Mouse (Mus musculus): ENCODE results near the gene Adra1b. TPM values are rescaled to one million over a fixed set of nuclear protein-coding genes. Genes with fewer than 3 reads are reported as not detected.

The Adra1b gene
- polyA plus RNA-seq, 1 experiment from 2014 or later, result 0.28 TPM

- no peak for ATAC-seq
- 85% methylated on average over 6 of the region's 6 CpGs for WGBS
- Histone ChIP-seq H3K9ac (no peak overlapping the region), H3K4me1 (no peaks in the 10 kb centered on the region), H3K4me3 (no peak overlapping the region), H3K27me3 (no peaks in the 10 kb centered on the region), H3K9me3 (replicated peaks) (no peaks in the 10 kb centered on the region), H3K4me2 (no peak overlapping the region), H3K36me3 (ENCODE audit: poor library complexity, severe bottlenecking) (no peaks in the 10 kb centered on the region), H3K27ac (no peak overlapping the region)
Observed at GRCm38 (mm10) chr11:43790446-43790845, 110.6 kb downstream of the Adra1b start.

DNA sequence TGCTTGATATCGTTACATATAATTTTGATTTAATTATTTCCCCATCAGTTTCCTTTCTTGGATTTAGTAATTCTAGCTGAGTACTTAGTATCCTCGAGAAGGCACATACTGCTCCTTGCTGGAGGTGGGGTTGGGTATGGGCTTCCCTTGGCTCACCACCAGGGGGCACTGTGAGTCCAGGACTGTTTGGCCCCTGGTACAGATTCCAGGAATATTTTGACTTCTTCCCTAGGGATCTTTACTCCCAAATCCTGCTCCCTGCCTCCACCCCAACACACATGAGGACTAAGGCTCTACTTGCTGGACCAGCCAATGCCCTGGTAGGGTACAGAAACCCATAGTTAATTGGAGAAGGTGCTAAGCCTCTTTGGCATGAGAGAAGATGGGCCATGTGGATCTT lies 117.2 kb downstream of the Adra1b start:
- Histone ChIP-seq H3K9me3 (replicated peaks) (no peaks in the 10 kb centered on the region), H3K9ac (no peak overlapping the region), H3K36me3 (ENCODE audit: poor library complexity, severe bottlenecking) (no peaks in the 10 kb centered on the region), H3K4me1 (no peaks in the 10 kb centered on the region), H3K27me3 (0 out of 2 replicates have a peak, but pooled peaks cover 14% of the 10 kb centered on the region), H3K4me3 (no peak overlapping the region), H3K4me2 (no peak overlapping the region), H3K27ac (no peak overlapping the region)
- WGBS, result 12% methylated on average over 2 of the region's 2 CpGs
- ATAC-seq, result peak; percentile 75

DNA sequence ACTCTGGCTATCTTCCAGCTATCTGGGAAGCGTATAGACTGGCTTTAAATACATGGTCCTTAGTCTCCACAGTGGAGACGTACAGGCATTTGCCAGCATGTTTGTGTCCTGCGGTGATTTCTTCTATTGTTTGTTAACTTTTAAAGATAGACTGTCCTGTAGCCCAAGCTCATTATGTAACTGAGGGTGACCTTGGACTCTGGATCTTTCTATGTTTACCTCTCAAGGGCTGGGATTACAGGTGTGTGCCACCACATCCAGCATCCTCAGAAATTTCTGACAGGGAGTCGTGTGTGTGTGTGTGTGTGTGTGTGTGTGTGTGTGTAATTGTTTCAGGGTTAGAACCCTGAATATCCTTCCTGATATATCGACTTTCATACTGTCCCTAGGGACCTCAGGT lies 117.9 kb downstream of the Adra1b start:
- no peak for ATAC-seq
- Histone ChIP-seq H3K36me3 (ENCODE audit: poor library complexity, severe bottlenecking) (no peaks in the 10 kb centered on the region), H3K27me3 (0 out of 2 replicates have a peak, but pooled peaks cover 14% of the 10 kb centered on the region), H3K4me2 (no peak overlapping the region), H3K27ac (no peak overlapping the region), H3K4me1 (no peaks in the 10 kb centered on the region), H3K9ac (no peak overlapping the region), H3K4me3 (no peak overlapping the region), H3K9me3 (replicated peaks) (no peaks in the 10 kb centered on the region)
- 77% methylated on average over 5 of the region's 5 CpGs for whole genome bisulfite sequencing

DNA sequence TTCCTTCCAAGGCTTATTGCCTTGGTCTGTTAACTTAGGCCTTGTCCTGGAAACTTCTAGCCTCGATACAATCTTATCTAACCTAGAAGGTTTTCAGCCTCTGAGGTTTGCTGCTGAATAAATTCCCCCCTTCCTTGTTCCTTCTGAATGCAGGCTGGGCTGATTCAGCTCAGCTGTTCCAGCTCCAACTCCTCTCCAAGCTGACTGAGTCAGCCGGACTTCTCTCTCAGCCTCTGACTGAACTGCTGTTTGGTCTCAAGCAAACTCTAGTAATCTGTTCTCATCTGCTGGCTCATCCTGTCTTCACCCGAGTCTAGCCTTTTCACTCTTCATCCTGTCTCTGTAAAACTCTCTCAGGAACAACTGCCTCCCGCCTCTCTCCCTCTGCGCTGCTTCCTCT lies 121.5 kb downstream of the Adra1b start:
- Histone ChIP-seq H3K4me1 (peaks cover 11% of the 10 kb centered on the region), H3K9me3 (replicated peaks) (no peaks in the 10 kb centered on the region), H3K4me2 (no peak overlapping the region), H3K27ac (no peak overlapping the region), H3K4me3 (no peak overlapping the region), H3K9ac (no peak overlapping the region), H3K27me3 (peaks cover 34% of the 10 kb centered on the region), H3K36me3 (ENCODE audit: poor library complexity, severe bottlenecking) (no peaks in the 10 kb centered on the region)
- WGBS, result 82% methylated on average over 5 of the region's 5 CpGs
- no peak for ATAC-seq

DNA sequence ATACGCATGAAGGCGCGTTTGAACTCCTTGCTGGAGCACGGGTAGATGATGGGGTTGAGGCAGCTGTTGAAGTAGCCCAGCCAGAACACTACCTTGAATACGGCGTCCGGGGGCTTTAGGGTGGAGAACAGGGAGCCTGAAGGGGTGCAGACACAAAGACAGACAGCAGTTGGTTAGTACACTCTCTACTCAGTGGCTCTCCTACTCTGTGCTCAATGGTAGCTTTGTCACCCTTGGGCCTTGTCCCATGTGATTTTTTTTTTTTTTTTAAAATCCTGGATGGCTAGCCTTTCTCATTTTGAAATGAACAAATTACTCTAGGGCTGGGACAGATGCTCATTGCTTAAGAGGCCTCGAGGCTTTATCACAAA lies 124.7 kb downstream of the Adra1b start:
- Histone ChIP-seq H3K9ac (peak overlapping the region; percentile 9; the same call in 1 of the 2 replicates), H3K27me3 (peaks cover 34% of the 10 kb centered on the region)
- ATAC-seq, result 0 out of 2 replicates have a peak, but pooled peaks have one; percentile 50

GRCm38 (mm10) chr11:43775469-43776323 lies 125.3 kb downstream of the Adra1b start:
- Histone ChIP-seq H3K4me2 (peak overlapping the region; percentile 67), H3K4me1 (peaks cover 11% of the 10 kb centered on the region), H3K4me3 (peak overlapping the region; percentile 40), H3K27ac (no peak overlapping the region), H3K9ac (peak overlapping the region; percentile 9; the same call in 1 of the 2 replicates), H3K27me3 (peaks cover 34% of the 10 kb centered on the region), H3K36me3 (ENCODE audit: poor library complexity, severe bottlenecking) (no peaks in the 10 kb centered on the region), H3K9me3 (replicated peaks) (no peaks in the 10 kb centered on the region)
- WGBS, result 14% methylated on average over 57 of the region's 63 CpGs
- peak; percentile 55; the same call in 1 of the 2 replicates for ATAC-seq

More for the DNA sequence above, 124.7 kb downstream of the Adra1b start:
- Histone ChIP-seq H3K9me3 (replicated peaks) (no peaks in the 10 kb centered on the region), H3K4me2 (peak overlapping the region; percentile 67), H3K27ac (no peak overlapping the region), H3K36me3 (ENCODE audit: poor library complexity, severe bottlenecking) (no peaks in the 10 kb centered on the region), H3K4me3 (peak overlapping the region; percentile 40), H3K4me1 (peaks cover 11% of the 10 kb centered on the region)
- 19% methylated on average over 8 of the region's 8 CpGs for WGBS

DNA sequence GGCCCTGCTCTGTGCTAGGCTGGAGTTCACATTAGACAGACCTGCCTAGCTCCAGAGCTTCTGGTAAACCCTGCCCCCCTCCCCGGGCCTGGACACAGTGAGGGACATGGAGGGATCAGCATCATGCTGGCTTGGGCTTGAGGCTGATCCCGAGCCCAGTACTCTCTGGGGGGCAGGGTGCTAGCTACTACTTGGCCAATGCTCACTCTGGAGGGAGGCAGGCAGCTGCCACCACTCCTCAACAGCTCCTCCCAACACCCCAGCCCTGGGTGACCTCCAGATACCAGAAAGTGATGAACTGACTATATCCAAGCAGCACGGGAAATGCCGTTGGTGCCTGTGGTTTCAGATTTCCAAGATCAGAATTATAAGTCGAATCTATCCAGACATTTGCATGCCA lies 127.3 kb downstream of the Adra1b start:
- Histone ChIP-seq H3K9ac (no peak overlapping the region), H3K4me3 (no peak overlapping the region), H3K36me3 (ENCODE audit: poor library complexity, severe bottlenecking) (no peaks in the 10 kb centered on the region), H3K4me1 (peaks cover 11% of the 10 kb centered on the region), H3K4me2 (no peak overlapping the region), H3K9me3 (replicated peaks) (no peaks in the 10 kb centered on the region), H3K27ac (no peak overlapping the region), H3K27me3 (peaks cover 35% of the 10 kb centered on the region)
- ATAC-seq, result no peak
- 70% methylated on average over 5 of the region's 5 CpGs for WGBS

GRCm38 (mm10) chr11:43770110-43770509 lies 130.9 kb downstream of the Adra1b start:
- peaks cover 40% of the 10 kb centered on the region for H3K27me3 ChIP-seq
- no peak for ATAC-seq
- 82% methylated on average over 4 of the region's 4 CpGs for WGBS
- H3K27ac ChIP-seq, result no peak overlapping the region
- H3K4me2 ChIP-seq, result no peak overlapping the region
- H3K36me3 ChIP-seq (ENCODE audit: poor library complexity, severe bottlenecking), result no peaks in the 10 kb centered on the region
- H3K9me3 ChIP-seq (replicated peaks), result no peaks in the 10 kb centered on the region
- H3K9ac ChIP-seq, result no peak overlapping the region
- no peak overlapping the region for H3K4me3 ChIP-seq
- 0 out of 2 replicates have a peak, but pooled peaks cover 3% of the 10 kb centered on the region for H3K4me1 ChIP-seq

DNA sequence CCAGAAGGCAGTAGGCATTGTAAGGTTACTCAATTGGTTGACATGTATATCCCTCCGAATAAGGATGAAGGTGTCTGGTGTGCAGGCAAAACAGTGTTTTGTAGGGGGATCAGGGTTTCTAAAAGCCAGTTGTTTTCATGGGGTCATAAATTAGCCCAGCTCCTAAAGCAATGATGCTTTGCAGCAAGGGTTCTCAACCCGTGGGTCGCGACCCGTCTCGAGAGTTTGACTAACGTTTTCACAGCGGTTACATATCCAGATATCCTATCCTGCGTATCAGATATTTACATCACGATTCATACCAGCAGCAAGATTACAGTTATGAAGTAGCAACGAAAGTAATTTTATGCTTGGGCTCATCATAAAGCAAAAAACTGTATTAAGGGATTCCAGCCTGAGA lies 133.3 kb downstream of the Adra1b start:
- WGBS, result 76% methylated on average over 11 of the region's 11 CpGs
- Histone ChIP-seq H3K9ac (no peak overlapping the region), H3K4me3 (no peak overlapping the region), H3K27ac (no peak overlapping the region), H3K27me3 (peaks cover 37% of the 10 kb centered on the region), H3K4me2 (no peak overlapping the region), H3K4me1 (0 out of 2 replicates have a peak, but pooled peaks cover 3% of the 10 kb centered on the region), H3K36me3 (ENCODE audit: poor library complexity, severe bottlenecking) (no peaks in the 10 kb centered on the region), H3K9me3 (replicated peaks) (no peaks in the 10 kb centered on the region)
- ATAC-seq, result no peak

DNA sequence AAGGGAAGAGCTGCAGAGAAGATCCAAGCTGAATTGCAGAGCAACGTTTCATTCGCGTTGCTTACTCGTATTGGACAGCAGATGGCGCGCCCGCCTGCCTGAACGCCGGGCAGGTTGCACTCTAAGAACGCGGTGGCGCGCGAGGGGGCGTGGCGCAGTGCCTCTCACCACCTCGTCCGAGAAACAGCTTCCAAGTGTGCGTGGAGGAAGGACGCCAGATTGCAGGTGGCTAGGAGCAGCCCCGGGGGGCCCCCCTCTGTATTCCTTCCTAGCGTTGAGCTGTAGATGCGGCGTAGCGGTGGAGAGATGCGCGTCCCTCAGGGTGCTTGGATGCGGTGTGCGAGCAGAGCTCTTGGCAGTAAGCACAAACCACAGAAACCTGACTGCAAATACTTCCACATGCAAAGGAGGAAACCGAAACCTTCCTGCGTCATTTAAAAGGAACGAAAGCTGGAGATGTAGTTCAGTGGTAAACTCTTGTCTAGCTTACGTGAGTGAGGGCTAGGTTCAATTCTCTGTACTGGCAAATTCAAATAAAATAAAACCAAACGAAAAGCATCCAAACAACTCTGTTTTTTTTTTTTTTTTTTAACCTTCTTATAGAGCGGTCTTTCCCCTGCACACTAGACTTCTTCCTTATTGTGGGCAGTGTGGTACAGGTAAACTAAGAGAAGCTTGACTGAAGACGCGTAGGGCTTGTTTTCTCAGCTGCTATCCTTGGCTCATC lies 133.9 kb downstream of the Adra1b start:
- H3K27ac ChIP-seq, result no peak overlapping the region
- 0 out of 2 replicates have a peak, but pooled peaks cover 3% of the 10 kb centered on the region for H3K4me1 ChIP-seq
- H3K4me2 ChIP-seq, result peak overlapping the region; percentile 79
- WGBS, result 4% methylated on average over 37 of the region's 37 CpGs
- peak overlapping the region; percentile 61 for H3K9ac ChIP-seq
- H3K4me3 ChIP-seq, result peak overlapping the region; percentile 49
- no peaks in the 10 kb centered on the region for H3K9me3 ChIP-seq (replicated peaks)
- H3K27me3 ChIP-seq, result peaks cover 37% of the 10 kb centered on the region
- no peaks in the 10 kb centered on the region for H3K36me3 ChIP-seq (ENCODE audit: poor library complexity, severe bottlenecking)
- peak; percentile 93 for ATAC-seq

DNA sequence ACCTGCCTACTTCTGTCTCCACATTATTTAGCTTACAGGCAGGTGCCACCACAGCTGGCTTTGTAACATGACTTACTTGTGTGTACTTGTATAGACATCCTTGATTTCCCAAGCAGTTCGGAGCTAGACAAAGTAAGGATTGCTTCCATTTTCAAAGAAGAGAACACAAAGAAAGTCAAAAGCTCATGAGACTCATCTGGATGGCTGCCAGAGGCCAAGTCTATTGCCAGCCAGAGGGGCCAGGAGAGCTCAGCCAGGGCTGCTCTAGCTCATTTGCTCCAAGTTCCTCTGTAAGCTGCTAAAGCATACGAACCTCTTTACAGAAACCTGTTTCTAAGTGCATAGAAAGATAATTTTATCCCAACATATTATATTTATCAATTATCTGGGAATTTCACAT lies 142.6 kb downstream of the Adra1b start:
- H3K4me2 ChIP-seq, result no peak overlapping the region
- H3K27me3 ChIP-seq, result peaks cover 19% of the 10 kb centered on the region
- H3K36me3 ChIP-seq (ENCODE audit: poor library complexity, severe bottlenecking), result no peaks in the 10 kb centered on the region
- ATAC-seq, result no peak
- H3K4me3 ChIP-seq, result no peak overlapping the region
- H3K9me3 ChIP-seq (replicated peaks), result no peaks in the 10 kb centered on the region
- no peak overlapping the region for H3K9ac ChIP-seq
- H3K4me1 ChIP-seq, result no peaks in the 10 kb centered on the region
- WGBS, result 78% methylated on average over 2 of the region's 2 CpGs
- H3K27ac ChIP-seq, result no peak overlapping the region

DNA sequence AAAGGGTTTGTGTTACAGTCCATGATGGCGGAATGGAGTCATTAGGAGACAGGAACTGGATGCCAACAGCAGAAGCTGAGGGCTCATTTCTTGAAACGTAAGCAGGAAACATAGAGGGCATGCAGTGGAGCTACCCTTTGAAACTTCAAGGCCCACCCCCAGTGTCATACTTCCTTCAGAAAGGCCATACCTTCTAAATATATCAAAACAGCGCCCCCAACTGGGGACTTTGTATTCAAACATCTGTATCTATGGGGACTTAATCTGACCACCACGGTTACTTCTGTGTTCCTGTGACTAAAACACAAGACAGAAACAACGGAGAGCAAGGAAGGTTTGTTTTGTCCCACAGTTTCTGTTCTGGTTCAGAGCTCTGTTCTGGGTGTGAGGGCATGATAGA lies 145.6 kb downstream of the Adra1b start:
- WGBS, result 60% methylated on average over 5 of the region's 5 CpGs
- ATAC-seq, result no peak

More for the DNA sequence above, 145.6 kb downstream of the Adra1b start:
- Histone ChIP-seq H3K27ac (no peak overlapping the region), H3K36me3 (ENCODE audit: poor library complexity, severe bottlenecking) (no peaks in the 10 kb centered on the region), H3K9ac (no peak overlapping the region), H3K4me1 (no peaks in the 10 kb centered on the region), H3K27me3 (peaks cover 20% of the 10 kb centered on the region; the same call in 1 of the 2 replicates), H3K4me3 (no peak overlapping the region), H3K4me2 (no peak overlapping the region), H3K9me3 (replicated peaks) (no peaks in the 10 kb centered on the region)
